Mouse (Mus musculus) forebrain, embryonic 11.5 days (tissue): ENCODE measurements around the gene Taar8c. TPM values are rescaled to one million over a fixed set of nuclear protein-coding genes. Genes with fewer than 3 reads are reported as not detected.
"Not testable (repeated sequence)": the region's sequence is repeated elsewhere in the genome, so short reads cannot be mapped to it uniquely, and the experiment has no call there.

Experiments used
- ATAC-seq: fragments of 200-750 bp; cut with Nextera tagmentation; replicated peaks from 2 replicates; pipeline ENCODE4 v1.8.0; 2017; ENCODE audit warnings: moderate TSS enrichment; ENCODE audit not compliant: low FRiP score
- DNase-seq: peaks from one replicate; pipeline ENCODE4 v3.0.0-alpha.2; 2017; ENCODE audit warnings: low spot score
- H3K27ac ChIP-seq: fragments of 300-500 bp; sonication (generic); 2 replicates; pipeline ENCODE4 v1.5.1; 2014; ENCODE audit warnings: low read depth, low read length
- H3K27me3 ChIP-seq: fragments of 300-500 bp; sonication (generic); 2 replicates; pipeline ENCODE4 v1.6.1; 2014; ENCODE audit warnings: mild to moderate bottlenecking, low read length, mixed read lengths; ENCODE audit not compliant: control insufficient read depth, insufficient read depth
- H3K36me3 ChIP-seq: fragments of 300-500 bp; sonication (generic); 2 replicates; pipeline ENCODE4 v1.6.1; 2014; ENCODE audit warnings: mild to moderate bottlenecking, low read length, moderate library complexity, mixed read lengths; ENCODE audit not compliant: control insufficient read depth, insufficient read depth
- H3K4me1 ChIP-seq: fragments of 300-500 bp; sonication (generic); replicated peaks from 2 replicates; pipeline ENCODE4 v1.6.1; 2014; ENCODE audit warnings: low read length, mixed read lengths; ENCODE audit not compliant: control insufficient read depth, insufficient read depth
- H3K4me2 ChIP-seq: fragments of 300-500 bp; sonication (generic); 2 replicates; pipeline ENCODE4 v1.6.1; 2014; ENCODE audit warnings: low read depth, mild to moderate bottlenecking, low read length, moderate library complexity, mixed read lengths; ENCODE audit not compliant: severe bottlenecking
- H3K4me3 ChIP-seq: fragments of 300-500 bp; sonication (generic); 2 replicates; pipeline ENCODE4 v1.5.1; 2014; ENCODE audit warnings: low read depth, low read length
- H3K9ac ChIP-seq: fragments of 300-500 bp; sonication (generic); 2 replicates; pipeline ENCODE4 v1.6.1; 2014; ENCODE audit warnings: low read length
- H3K9me3 ChIP-seq: fragments of 300-500 bp; sonication (generic); 2 replicates; pipeline ENCODE4 v1.6.1; 2016; ENCODE audit warnings: low read length, mixed read lengths; ENCODE audit not compliant: control insufficient read depth
- WGBS: fragments of 180-500 bp; shearing (Covaris S2); extraction: QIAGEN DNeasy Blood & Tissue Kit; methylation state at CpG from one replicate; pipeline ENCODE4 v1.1.7; 2014; 5-methylcytosine and 5-hydroxymethylcytosine counted together
- polyA plus RNA-seq: library from polyadenylated mRNA; unstranded; fragments of >200 nt; fragmentation: Nextera tagmentation; extraction: Ambion mirVana; gene quantifications from 2 replicates; pipeline ENCODE4 v1.2.1, GENCODE M21; 2014

The Taar8c gene
- polyA plus RNA-seq, 1 experiment from 2014 or later, result not detected

- no peaks in the 10 kb centered on the region for H3K36me3 ChIP-seq
- no peak overlapping the region for H3K4me2 ChIP-seq
- ATAC-seq (peak; percentile 84), DNase-seq (no peak)
- no peak overlapping the region for H3K9ac ChIP-seq
- H3K4me3 ChIP-seq, result no peak overlapping the region
- H3K27ac ChIP-seq, result no peak overlapping the region
- H3K9me3 ChIP-seq, result no peaks in the 10 kb centered on the region
- H3K4me1 ChIP-seq, result no peaks in the 10 kb centered on the region; the same call in 1 of the 2 replicates
- no peaks in the 10 kb centered on the region for H3K27me3 ChIP-seq
- 23% methylated on average over 9 of the region's 9 CpGs for WGBS
Measured at GRCm38 (mm10) chr10:24131451-24132262, 29.9 kb upstream of the Taar8c start.

- WGBS, result 52% methylated on average over 6 of the region's 6 CpGs
- no peak overlapping the region for H3K4me2 ChIP-seq
- H3K4me1 ChIP-seq, result no peaks in the 10 kb centered on the region
- H3K4me3 ChIP-seq, result no peak overlapping the region
- ATAC-seq, result no peak; the same call in 1 of the 2 replicates
- no peaks in the 10 kb centered on the region for H3K27me3 ChIP-seq
- no peak overlapping the region for H3K9ac ChIP-seq
- no peak overlapping the region for H3K27ac ChIP-seq
- H3K36me3 ChIP-seq, result no peaks in the 10 kb centered on the region
- no peak for DNase-seq
- H3K9me3 ChIP-seq, result no peaks in the 10 kb centered on the region; the same call in 1 of the 2 replicates
Measured at GRCm38 (mm10) chr10:24111116-24111778, 9.5 kb upstream of the Taar8c start.

GRCm38 (mm10) chr10:24109434-24109833 is 7.7 kb upstream of the Taar8c start, which contains the start of gene Taar9:
TSS of gene Taar9 (minus strand) at chr10:24109534.
- WGBS, result 85% methylated on average over 8 of the region's 8 CpGs
- not testable (repeated sequence) for H3K27me3 ChIP-seq, H3K27ac ChIP-seq, DNase-seq, H3K4me2 ChIP-seq, H3K9me3 ChIP-seq, H3K4me1 ChIP-seq, H3K9ac ChIP-seq, H3K36me3 ChIP-seq, ATAC-seq, H3K4me3 ChIP-seq

- WGBS, result 37% methylated on average over 3 of the region's 3 CpGs
- no peaks in the 10 kb centered on the region for H3K36me3 ChIP-seq
- no peaks in the 10 kb centered on the region for H3K9me3 ChIP-seq
- H3K4me1 ChIP-seq, result no peaks in the 10 kb centered on the region
- no peak overlapping the region for H3K9ac ChIP-seq
- no peak overlapping the region for H3K4me3 ChIP-seq
- DNase-seq, result no peak
- H3K27me3 ChIP-seq, result no peaks in the 10 kb centered on the region
- no peak for ATAC-seq
- H3K27ac ChIP-seq, result no peak overlapping the region
- no peak overlapping the region for H3K4me2 ChIP-seq
Measured at GRCm38 (mm10) chr10:24108236-24108635, 6.5 kb upstream of the Taar8c start.

GRCm38 (mm10) chr10:24107747-24108146 is 6.0 kb upstream of the Taar8c start:
- no peaks in the 10 kb centered on the region for H3K27me3 ChIP-seq
- no peak overlapping the region for H3K9ac ChIP-seq
- WGBS, result 56% methylated on average over 5 of the region's 5 CpGs
- H3K4me2 ChIP-seq, result no peak overlapping the region
- H3K27ac ChIP-seq, result no peak overlapping the region
- H3K9me3 ChIP-seq, result no peaks in the 10 kb centered on the region
- H3K36me3 ChIP-seq, result no peaks in the 10 kb centered on the region
- DNase-seq (no peak), ATAC-seq (no peak)
- no peak overlapping the region for H3K4me3 ChIP-seq
- no peaks in the 10 kb centered on the region for H3K4me1 ChIP-seq

GRCm38 (mm10) chr10:24103299-24103698 is 1.6 kb upstream of the Taar8c start:
- 50% methylated on average over 1 of the region's 1 CpGs for WGBS
- H3K27ac ChIP-seq, H3K27me3 ChIP-seq, H3K9ac ChIP-seq, H3K4me3 ChIP-seq, H3K36me3 ChIP-seq, DNase-seq, H3K9me3 ChIP-seq, H3K4me1 ChIP-seq, ATAC-seq, H3K4me2 ChIP-seq: not testable (repeated sequence)

- H3K4me2 ChIP-seq, ATAC-seq: not testable (repeated sequence)
- WGBS, result 66% methylated on average over 2 of the region's 2 CpGs
Measured at GRCm38 (mm10) chr10:24097010-24097409, 4.7 kb downstream of the Taar8c start.

GRCm38 (mm10) chr10:24092194-24092593 is 9.5 kb downstream of the Taar8c start, which contains the start of gene Taar8b:
TSS of gene Taar8b (minus strand) at chr10:24092294.
- no peaks in the 10 kb centered on the region for H3K36me3 ChIP-seq
- no peaks in the 10 kb centered on the region for H3K9me3 ChIP-seq
- ATAC-seq, result no peak
- DNase-seq, result no peak
- WGBS, result 88% methylated on average over 2 of the region's 2 CpGs
- no peak within 1 kb of the TSS for H3K9ac ChIP-seq
- no peak within 1 kb of the TSS for H3K4me3 ChIP-seq
- H3K4me2 ChIP-seq, result no peak within 1 kb of the TSS
- no peak within 1 kb of the TSS for H3K27ac ChIP-seq
- H3K4me1 ChIP-seq, result no peaks in the 10 kb centered on the region
- H3K27me3 ChIP-seq, result no peaks in the 10 kb centered on the region

More at GRCm38 (mm10) chr10:24097010-24097409, 4.7 kb downstream of the Taar8c start:
- H3K36me3 ChIP-seq, H3K9ac ChIP-seq, DNase-seq, H3K27me3 ChIP-seq, H3K4me1 ChIP-seq, H3K4me3 ChIP-seq, H3K9me3 ChIP-seq, H3K27ac ChIP-seq: not testable (repeated sequence)
